Mouse (Mus musculus): Measurements from ENCODE around the gene Pcgf2.
A peak's percentile ranks its signal among the peaks of the same experiment; 100 is the strongest.
"Not testable (repeated sequence)": the region's sequence is repeated elsewhere in the genome, so short reads cannot be mapped to it uniquely, and the experiment has no call there.

Pcgf2 gene

DNA sequence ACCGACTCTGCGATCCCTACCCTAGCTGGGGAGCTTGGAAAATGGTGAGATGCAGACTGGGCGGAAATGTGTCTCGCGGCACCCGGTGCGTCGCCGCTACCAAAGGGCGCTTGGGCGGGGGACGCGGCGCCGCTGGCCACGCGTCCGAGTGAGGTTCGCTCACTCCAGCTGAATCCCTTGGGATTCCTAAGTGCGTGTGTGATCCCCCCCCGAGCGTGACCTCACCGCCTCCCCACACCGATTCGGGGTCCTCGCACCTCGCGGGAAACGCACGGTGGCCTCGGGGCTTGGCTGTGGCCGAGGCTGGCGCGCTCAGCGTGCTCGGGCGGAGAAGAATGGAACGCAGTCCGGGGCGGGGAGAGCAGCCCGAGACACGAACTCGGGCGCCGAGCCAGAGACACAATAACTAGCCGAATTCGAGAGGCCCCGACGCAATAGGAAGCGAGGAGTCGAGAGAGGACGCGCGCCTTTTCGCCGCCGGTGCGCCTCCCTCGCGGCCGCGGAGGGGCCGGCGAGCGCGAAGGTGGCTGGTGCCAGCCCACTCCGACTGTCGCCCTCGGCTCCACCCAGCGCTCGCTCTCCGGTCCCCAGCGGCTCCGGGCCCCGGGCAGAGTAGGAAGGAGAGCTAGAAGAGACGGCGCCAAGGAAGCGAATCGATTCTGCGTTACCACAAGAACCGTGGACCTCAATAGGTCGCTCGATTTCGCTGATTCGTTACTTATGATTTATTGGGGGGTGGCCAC is at the start of gene Pcgf2:
Pcgf2 (minus strand) TSS at position 495 of the 743 bp plus-strand sequence.
- DNase-seq (ENCODE audit: low spot score in 2 of 2): peak; percentile 50 to 83

DNA sequence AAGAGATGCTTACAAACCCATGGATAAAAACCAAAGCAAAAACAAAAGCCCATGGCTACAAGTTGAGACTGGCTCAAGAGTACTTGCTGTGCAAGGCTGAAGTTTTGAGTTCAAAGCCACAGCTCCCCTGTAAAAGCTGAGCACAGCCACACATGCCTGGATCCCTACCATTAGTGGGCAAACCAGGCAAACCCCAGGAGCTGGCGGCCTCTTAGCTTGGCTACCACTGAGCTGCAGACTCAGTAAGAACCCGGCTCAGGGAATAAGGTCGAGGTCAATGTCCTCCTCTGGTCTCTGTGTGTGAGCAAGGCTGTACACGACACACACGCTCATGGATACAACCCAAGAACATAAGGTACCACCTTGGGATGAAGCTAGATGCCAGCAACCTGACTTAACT is 48.2 kb upstream of the Pcgf2 start:
- DNase-seq (ENCODE audit: low spot score in 2 of 2): no peak

DNA sequence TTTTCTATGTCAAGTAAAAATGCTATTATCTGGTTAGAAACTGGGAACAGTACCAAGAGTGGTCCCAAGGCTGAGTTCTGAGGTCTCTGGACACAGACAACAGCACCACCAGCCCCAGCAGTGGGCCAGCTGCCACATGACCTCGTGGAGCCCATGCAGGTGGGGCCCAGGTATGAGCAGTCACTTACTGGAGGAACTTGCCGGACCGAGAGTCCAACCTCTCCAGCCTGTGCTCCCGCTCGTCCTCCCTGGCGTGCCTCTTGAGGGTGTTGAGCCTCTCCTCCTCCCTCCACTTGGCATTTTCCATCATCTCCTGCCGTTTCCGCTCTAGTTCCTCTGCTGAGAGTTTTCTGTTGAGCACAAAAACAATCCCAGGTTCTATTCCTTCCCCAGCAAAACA is 47.5 kb upstream of the Pcgf2 start:
- no peak for DNase-seq (ENCODE audit: low spot score in 2 of 2)

DNA sequence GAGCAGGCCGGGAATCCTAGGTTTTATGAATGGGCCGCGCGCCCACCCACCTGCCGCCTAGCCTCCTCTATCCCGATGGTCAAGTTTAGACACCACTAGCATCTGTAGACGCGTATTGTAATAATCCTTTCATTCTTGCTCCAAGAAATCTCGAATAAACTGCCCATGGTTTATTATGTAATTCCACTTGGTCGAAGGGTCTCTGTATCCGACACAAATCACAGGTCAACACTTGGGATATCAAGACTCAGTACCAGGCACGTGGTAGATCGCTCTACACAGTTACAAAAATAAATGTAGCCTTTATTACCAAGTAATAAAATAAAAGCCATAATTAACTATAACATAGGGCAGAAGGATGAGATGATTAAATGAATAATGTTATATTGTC is 45.0 kb upstream of the Pcgf2 start:
- no peak for DNase-seq (ENCODE audit: low spot score in 2 of 2)

DNA sequence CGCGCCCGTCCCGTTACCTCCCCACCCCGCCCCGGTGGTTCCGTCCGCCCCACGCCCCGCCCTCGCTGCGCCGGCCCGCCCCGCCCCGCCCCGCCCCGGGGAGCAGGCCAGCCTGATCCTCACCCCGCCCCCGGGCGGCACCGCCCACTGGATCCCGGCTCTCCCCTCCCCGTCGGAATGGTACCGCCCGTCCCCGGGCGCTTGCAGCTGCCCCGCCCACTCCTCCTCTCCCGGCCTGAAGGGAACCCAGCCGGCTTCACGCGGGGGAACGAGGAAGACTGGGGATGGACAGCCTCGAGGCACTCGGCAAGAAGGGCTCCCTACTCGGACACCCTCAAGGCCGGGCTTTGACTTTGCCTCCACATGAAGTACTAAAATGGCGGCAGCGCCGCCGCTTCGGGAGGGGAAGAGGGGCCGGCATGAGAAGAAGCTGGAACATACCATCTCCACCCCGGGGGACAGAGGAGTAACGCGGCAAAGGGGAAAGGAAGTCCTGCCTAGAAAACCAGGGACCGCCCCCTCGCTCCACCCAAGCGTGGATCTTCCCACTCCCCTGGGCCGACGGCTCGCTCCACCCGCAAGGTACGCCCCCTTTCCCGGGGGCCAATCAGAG is 44.5 kb upstream of the Pcgf2 start:
- DNase-seq (ENCODE audit: low spot score in 2 of 2): peak; percentile 95 to 98

DNA sequence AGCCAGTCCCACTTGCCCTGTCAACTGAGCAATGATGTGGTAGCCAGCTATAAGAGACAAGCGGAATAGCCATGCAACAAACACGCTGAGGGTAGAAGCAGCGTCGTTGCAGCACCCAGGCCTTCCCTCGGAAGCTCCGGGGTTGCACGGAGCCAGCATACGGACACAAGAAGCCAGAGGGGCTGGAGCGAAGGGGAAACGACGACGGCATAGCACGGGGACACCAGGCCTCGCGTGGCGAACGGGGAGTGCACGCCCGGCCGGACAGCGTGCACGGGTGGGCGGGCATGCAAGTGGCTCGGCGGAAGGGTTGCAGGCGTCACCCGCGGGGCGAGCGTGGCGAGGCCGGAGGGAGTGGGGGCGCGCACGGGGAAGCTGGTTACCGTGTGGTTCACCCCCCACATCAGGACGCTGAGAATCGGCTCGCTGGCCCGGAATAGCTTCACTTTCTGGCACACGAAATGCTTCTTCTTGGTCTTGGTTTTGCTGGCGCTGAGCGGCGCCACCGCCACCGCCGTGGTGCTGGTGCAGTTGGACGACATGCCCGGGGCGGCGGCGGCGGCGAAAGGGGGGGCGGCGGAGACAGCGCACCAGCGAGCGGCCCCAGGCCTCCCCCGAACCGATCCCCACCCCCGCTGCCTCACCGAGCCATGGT is 43.9 kb upstream of the Pcgf2 start, which contains the start of gene Pip4k2b:
Pip4k2b (minus strand) TSS at position 642 of the 655 bp plus-strand sequence.
- DNase-seq (ENCODE audit: low spot score in 2 of 2): peak in 1 of 2 experiments; percentile 34

DNA sequence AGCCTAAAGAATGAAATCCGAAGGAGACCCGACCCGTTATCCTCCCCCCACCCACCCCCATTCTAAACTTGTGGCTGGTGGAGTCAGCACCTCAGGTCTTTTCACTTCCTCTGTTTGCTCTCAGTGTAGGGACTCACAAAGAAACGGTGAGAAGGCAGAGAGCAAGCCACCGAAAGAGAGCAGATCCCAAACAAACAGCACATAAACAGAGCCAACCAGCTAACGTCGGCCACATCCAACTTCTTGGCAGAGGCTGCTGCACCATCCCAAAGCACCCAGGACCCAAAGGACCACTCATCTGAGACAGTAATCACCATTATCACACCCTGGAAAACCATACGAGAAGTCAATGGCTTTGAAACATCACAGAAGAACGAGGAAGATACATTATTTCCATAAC is 43.1 kb upstream of the Pcgf2 start:
- DNase-seq (ENCODE audit: low spot score in 2 of 2): no peak

DNA sequence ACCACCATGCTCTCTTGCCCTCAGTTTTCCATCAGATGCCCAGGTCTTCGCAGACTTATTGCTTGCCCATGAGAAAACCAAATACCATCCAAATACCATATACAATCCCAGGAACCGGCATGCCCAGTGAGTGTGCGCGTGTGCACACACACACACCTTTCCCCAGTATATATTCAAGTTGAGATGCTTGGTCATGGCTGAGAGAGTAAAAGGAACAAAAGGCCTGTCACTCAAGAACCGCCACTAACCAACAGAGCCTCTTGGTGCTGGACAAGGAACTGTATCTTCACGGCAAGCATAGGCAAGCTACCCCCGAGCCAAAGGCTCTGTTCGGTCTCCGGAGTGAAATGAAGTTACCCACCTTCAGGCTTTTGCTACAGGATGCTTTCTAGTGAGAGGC is 42.3 kb upstream of the Pcgf2 start:
- DNase-seq (ENCODE audit: low spot score in 2 of 2): no peak

DNA sequence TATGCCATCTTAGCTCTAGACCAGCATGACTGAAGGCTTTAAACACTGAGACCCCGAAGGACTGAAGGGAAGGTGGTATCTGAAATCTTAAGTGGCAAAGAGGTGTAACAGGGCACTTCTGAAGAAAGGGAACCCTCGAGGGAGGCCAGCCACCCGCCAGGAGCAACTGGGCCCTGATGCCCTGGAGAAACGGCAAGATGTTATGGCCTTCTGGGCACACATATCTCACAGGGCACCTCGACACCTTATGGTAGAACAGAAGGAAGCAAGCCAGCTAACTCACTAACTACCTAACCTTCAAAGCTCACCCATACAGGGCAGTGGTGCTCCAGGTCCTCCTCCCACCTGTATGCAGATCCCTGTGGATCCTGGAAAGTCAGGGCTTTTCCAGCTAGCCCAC is 41.9 kb upstream of the Pcgf2 start:
- no peak for DNase-seq (ENCODE audit: low spot score in 2 of 2)

DNA sequence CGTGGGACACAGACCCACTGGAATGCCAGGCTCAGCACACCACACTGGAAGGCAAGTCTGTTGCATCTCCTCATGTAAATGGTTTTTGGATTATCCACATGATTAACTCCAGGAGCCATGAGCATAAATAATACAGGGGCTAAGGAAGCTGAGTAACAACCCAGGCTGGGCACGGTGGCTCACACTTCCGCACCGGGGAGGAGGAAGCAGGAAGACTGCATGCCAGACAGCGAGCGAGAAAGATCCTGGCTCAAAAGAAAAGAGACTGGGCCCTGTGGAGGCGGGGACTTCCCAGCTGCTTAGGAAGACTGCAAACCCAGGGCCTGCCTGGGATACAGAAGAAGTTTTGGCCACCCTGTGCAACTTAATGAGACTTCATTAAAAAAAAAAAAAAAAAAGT is 39.9 kb upstream of the Pcgf2 start:
- no peak for DNase-seq (ENCODE audit: low spot score in 2 of 2)

DNA sequence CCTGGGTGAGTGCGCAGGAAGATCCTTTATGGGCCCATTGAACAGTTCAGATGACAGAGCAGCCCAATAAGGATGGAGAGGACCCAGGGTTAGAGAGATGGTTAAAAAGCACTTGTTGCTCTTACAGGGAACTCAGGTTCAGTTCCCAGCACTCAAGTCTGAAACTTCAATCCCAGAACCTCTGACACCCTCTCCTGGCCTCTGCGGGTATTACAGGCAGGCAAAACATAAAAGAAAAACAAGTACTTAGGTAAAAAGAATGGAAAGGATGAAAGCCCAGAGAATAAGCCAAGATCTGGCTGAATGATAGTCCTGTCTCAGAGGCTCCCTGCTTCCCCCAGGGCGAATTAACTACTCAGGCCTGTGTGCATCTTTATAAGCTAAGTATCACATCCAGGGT is 38.9 kb upstream of the Pcgf2 start:
- DNase-seq (ENCODE audit: low spot score in 2 of 2): no peak

DNA sequence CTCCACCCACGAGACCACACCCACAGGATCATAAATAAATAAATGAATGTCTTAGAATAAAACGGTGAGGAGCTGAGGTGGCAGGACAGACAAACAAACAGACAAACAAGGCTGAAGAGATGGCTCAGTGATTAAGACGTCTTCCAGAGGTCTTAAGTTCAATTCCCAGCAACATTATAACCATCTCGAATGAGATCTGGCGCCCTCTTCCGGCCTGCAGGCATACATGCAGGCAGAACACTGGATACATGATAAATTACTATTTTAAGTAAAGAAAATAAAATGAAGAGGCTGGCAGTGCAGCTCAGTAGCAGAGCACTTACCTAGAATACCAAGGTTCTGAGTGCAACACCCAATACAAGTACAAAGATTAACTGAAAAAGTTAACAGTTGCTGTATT is 38.4 kb upstream of the Pcgf2 start:
- no peak for DNase-seq (ENCODE audit: low spot score in 2 of 2)

DNA sequence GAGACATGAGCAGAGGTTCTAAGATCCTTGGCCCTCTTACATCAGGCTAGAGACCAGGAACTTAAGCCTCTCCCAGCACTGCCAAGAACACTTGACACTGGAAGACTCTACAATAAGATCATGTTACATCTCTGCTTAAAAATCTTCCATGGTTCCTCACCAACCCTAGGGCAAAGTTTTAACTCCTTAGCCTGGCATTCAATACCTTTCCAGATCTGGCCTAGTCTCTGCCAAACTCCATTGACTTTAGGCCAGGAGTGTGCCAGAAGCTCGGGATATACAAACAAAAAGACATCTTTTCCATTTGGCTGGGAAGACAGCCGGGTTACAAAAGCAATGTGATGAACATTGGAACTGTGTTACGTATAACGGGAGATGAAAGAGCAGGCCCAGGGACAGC is 37.3 kb upstream of the Pcgf2 start:
- no peak for DNase-seq (ENCODE audit: low spot score in 2 of 2)

DNA sequence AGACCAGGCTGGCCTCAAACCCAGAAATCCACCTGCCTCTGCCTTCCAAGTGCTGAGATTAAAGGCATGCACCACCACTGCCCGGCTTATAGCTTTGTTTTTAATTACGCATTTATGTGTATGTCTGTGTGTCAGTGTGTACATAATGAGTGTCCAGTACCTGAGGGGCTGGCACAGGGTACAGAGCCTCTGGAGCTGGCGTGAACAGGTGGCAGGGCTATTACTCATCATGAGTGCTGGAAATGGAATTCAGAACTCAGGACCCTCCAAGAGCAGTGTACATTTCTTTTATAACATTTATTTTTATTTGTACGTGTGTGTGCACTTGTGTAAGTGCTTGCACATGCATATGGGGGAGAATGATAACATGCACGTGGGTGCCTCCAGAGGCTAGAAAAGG is 36.3 kb upstream of the Pcgf2 start:
- no peak for DNase-seq (ENCODE audit: low spot score in 2 of 2)

DNA sequence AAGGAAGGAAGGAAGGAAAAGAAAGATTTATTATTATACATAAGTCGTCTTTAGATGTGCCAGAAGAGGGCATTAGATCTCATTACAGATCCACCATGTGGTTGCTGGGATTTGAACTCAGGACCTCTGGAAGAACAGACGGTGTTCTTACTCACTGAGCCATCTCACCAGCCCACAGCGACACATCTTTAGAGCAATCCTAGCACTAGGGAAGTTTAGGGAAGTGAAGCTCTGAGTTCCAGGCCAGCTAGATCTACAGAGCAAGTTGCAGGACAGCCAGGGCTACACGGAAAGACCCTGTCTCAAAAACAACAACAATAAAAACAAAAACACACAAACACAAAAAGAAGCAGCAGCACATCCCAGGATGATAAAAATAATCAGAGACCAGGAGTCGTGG is 34.5 kb upstream of the Pcgf2 start:
- DNase-seq (ENCODE audit: low spot score in 2 of 2): not testable (repeated sequence)

DNA sequence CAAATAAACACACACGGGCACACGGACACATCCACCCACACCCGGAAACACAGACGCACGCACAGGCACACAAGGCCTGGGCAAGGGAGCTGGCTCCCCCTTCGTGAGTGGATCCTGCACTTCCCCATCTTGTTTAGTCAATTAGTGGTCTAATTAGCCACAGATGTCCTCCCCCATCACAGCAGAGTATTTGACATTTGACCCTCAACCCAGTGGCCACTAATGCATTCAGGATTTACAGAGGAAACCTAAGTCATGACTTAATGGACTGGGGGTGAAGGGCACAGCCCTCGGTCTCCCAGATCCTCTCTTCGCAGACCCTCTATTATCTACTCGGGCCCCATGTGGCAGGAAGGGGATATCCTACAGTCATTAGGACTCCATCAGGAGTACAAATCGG is 33.4 kb upstream of the Pcgf2 start:
- DNase-seq (ENCODE audit: low spot score in 2 of 2): no peak

DNA sequence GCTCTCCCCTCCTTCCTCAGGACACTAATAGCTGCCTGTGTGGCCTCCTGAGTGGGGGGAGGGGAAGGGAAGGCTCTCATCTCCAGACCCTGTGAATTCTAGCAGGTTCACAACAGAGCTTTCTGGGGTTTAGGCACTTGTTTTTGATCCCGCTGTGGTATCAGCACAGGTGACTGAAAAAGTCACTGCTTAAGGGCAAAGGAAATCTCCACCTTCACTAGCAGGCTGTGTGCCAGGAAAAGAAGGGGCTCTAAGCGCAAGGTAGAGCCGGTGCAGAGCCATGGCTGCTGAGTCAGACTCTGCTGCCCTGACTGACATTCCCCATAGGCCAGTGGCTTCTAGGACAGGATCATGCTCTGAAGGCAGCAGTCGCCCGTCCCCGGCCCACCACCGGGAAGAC is 28.4 kb upstream of the Pcgf2 start:
- DNase-seq (ENCODE audit: low spot score in 2 of 2): no peak

DNA sequence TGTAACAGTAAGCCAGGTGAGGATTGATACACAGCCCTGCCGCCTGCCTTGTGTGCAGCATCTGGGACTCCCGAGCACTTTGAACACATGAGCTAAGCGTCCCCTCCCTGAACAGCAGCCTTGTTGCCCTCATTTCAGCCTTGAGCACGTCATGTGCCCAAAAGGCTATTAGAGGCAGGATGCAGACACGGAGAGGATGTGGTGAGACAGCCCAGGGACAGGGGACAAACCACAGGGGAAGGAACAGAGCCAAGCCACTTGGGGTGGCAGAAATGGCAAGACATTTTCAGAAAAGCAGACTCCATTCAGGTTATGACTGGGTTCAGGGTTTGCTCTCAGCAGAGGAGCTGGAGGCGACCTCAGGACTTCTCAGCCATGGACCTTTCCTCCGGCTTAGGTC is 28.0 kb upstream of the Pcgf2 start:
- DNase-seq (ENCODE audit: low spot score in 2 of 2): no peak

DNA sequence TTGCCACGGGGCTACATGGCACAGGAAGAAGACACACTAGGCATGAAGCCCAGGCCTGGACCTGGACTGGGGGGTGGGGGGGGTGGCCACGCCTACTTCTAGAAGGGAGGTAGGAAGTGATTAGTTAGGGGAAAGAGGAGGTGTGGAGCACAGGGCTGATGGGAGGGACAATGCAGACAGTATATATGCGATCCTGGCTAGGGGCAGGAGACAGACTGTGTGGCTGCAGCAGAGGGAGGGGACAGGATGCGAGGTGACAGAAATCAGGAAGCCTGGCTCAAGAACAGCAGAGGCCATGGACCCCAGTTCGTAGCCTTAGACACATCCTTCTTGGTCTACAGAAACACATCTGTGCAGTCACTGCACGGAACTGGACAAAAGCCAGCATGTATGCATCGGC is 23.4 kb upstream of the Pcgf2 start:
- DNase-seq (ENCODE audit: low spot score in 2 of 2): no peak

DNA sequence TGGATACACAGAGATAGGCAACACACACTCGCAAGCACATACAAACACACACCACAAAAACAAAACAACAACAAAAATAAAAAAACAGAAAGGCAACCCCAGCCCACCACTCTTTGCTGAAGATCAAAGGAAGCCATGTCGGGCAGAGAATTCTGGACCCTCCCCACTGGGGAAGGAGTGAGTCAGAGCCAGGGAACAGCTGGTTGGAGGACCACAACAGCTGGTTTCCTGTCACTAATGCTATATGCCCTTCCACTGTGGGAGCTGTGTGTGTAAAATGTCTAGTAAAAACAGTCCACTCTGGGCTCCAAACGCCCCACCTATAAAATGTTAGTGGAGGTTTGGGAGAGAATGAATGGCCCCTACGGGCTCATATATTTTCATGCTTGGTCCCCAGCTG is 21.0 kb upstream of the Pcgf2 start:
- no peak for DNase-seq (ENCODE audit: low spot score in 2 of 2)

DNA sequence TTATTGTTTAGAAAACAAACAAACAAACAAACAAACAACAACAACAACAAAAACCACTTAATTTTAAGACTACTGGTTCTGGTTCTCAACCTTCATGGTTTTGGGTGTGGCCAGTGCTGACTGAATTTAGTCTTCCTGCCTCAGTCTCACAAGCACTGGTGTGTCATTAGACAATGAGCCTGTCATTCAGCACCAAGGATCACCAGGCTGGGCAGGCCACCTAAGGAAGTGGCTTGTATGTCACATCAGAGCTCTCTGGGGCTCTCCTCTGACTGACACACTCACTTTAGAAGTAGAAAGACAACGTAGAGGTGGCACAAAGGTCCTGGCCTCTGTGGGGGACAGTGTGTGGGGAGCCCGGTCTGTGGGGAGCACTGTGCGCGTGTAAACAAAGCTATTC is 18.7 kb upstream of the Pcgf2 start:
- DNase-seq (ENCODE audit: low spot score in 2 of 2): no peak

DNA sequence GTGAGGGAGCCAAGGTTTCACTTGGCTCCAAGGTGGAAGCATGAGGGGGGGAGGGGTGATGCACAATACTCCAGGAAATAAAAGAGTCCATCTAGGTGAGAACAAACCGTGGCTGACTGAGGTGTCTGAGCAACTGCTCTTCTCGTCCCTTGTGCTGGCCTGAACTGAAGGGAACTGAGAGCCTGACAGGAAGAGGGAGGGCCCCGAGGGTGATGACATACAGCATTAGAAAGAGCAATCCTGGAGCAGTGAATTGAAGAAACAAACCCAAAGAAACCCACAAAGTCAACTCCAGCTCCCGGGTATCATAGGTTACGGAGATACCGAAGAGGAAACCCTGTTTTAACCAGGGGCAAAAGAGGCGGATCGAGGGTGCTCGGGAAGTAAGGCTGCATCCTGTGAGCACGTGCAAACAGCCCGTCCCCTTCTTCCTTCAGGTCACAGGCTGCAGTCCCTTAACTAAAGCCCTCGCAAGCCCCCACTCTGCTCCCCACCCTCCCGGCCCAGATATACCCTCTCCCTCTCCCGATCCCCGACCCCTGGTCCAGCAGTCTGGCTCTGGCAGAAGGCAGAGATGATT is 18.1 kb upstream of the Pcgf2 start:
- DNase-seq (ENCODE audit: low spot score in 2 of 2): no peak
